Mouse (Mus musculus) bone marrow, adult 2 months (tissue): ENCODE data around the gene Olfr1380.
"Not testable (repeated sequence)": the region's sequence is repeated elsewhere in the genome, so short reads cannot be mapped to it uniquely, and the experiment has no call there.

Source experiments
- CTCF ChIP-seq: fragments of 200-500 bp; IDR thresholded peaks from 2 replicates; pipeline ENCODE4 v1.5.1; 2011; ENCODE audit warnings: low read length, control low read depth; ENCODE audit not compliant: control insufficient read depth, insufficient read depth
- POLR2A ChIP-seq: fragments of 200-500 bp; IDR thresholded peaks from 2 replicates; pipeline ENCODE4 v1.6.1; 2011; ENCODE audit warnings: low read depth, mild to moderate bottlenecking, control low read depth, low read length, borderline replicate concordance; ENCODE audit not compliant: control insufficient read depth

GRCm38 (mm10) chr11:49608306-49608705 is 51.6 kb downstream of the Olfr1380 start:
- TF ChIP-seq POLR2A, CTCF: not testable (repeated sequence)
